Mouse (Mus musculus) kidney, adult 2 months (tissue): Measurements from ENCODE around the gene Akirin2.

Experiments
- CTCF ChIP-seq: fragments of 200-500 bp; conservative IDR thresholded peaks from 2 replicates; pipeline ENCODE4 v1.5.1; 2011; ENCODE audit warnings: low read depth, mild to moderate bottlenecking, control low read depth, low read length, moderate library complexity, mixed read lengths; ENCODE audit not compliant: insufficient read depth, insufficient read length
- POLR2A ChIP-seq: fragments of 200-500 bp; IDR thresholded peaks from one replicate; pipeline ENCODE4 v1.6.1; 2011; ENCODE audit warnings: low read depth, low read length, control low read depth

DNA sequence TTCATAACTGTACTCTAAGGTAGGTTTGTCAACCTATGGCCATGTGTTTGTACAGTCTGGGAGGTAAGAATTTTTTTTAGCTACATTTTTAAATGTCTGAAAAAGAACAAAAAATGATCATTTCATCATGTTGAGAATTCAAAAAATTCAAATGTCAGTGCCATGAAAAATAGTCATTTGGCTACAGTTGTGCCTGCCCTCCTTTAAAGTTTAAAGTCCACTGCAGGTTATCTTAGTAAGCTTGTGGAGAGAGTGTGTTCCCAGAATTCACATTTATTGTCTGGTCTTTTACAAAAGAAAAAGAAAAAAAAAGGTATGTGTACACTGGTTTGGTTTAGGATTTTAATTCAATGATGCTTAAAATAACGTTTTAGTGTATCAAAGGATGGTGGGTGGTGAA is 3.9 kb downstream of the Akirin2 start:
- TF ChIP-seq CTCF = no peak
- no peak for TF ChIP-seq POLR2A
